Mouse (Mus musculus): ENCODE measurements around the gene Zfp831.

Gene Zfp831

DNA sequence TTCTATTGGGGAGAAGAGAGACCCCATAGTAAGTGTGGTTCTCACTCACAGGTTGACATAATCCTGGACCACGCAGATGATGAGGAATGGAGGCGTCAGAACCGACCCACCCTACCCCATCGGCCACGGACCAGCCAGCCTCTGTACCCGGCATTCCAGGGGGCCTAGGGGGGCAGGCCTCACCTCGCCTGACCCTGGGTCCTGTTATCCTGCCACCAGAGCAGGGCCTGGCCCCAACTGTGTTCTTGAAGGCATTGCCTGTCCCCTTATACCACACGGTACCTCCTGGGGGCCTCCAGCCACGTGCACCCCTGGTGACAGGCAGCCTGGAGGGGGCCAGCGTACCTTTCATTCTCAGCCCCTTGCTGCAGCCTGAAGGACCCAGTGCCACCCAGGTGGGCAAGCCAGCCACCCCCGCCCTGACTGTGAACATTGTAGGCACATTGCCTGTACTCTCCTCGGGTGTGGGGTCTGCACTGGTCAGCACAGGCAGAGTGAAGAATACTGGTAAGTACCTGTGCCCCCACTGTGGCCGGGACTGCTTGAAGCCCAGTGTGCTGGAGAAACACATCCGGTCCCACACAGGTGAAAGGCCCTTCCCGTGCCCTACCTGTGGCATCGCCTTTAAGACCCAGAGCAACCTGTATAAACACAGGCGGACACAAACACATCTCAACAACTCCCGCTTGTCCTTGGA lies at the start of gene Zfp831:
Gene Zfp831, plus strand, starts transcription at position 87 of the 697 bp plus-strand sequence.
- no peak for DNase-seq (ENCODE audit: low read depth, low spot score)

DNA sequence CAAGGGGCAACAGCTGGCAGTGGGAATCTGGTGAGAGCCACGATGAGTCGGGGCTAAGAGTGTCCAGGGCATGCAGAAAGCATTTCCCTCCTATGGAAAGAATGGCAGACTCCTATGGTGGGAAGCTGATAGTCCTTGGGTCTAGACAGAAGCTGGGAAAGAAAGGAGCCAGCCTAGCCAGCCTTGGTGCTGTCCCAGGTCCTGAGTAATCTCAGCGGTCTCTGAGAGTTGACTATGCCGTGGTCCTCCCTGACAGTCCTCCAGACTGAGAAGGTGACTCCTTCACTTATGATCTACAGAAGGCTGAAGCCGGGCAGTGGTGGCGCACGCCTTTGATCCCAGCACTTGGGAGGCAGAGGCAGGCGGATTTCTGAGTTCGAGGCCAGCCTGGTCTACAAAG lies 48.4 kb upstream of the Zfp831 start:
- no peak for DNase-seq (ENCODE audit: low read depth, low spot score)

DNA sequence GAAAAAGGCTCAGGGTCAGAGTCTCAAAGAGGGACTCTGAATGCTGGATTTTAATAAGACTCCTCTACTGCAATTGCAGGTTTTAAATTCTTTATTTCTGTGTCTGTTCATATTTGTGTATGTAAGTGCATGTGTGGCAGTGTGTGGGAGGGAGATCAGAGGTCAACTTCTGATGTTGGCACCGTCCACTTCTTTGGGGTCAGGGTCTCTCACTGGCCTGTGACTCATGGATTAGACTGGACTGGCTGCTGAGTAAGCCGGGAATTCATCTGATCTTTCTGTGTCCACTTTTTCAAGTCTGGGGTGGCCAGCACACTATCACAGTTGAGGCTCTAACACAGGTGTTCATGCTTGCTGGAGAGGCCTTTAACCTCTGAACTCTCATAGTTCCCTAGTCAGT lies 47.7 kb upstream of the Zfp831 start:
- no peak for DNase-seq (ENCODE audit: low read depth, low spot score)

DNA sequence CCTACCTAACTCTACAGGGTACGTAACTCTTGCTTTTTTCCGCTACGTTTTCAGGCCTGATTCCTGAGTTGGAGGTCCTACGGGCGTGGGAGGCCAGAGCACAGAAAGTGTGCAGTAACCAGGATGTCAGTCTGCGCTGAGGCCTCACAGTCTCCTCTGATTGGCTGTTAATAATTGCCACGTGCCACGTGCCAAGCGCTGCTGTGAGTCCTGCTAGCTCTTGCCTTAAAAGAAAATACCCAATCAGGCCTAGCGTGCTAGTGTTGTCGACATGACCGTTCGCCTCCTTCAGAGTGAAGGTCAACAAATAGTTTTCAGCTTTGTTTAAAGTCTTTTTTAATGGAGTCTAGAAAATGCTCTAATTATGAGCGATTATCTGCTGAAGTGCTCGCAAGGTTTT lies 46.9 kb upstream of the Zfp831 start:
- DNase-seq (ENCODE audit: low read depth, low spot score) = no peak

DNA sequence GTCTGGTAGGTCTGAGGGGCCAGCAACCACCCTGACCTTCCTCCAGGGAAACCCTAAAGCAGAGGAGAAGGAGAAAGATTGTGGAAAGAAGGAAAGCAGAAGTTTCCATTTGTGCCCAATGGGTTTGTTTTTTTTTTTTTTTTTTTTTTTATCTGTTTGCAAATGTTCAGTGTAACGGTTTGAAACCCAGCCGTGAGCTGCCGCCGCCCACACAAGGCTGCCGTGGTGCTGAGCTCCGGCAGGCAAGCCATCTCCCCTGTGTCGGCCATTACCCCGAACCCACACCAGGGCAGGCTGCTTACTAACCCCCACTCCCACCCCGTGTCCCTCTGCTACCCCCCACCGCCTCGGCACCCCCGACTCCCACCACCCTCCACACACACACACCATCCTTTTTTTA lies 44.9 kb upstream of the Zfp831 start:
- DNase-seq (ENCODE audit: low read depth, low spot score) = no peak

DNA sequence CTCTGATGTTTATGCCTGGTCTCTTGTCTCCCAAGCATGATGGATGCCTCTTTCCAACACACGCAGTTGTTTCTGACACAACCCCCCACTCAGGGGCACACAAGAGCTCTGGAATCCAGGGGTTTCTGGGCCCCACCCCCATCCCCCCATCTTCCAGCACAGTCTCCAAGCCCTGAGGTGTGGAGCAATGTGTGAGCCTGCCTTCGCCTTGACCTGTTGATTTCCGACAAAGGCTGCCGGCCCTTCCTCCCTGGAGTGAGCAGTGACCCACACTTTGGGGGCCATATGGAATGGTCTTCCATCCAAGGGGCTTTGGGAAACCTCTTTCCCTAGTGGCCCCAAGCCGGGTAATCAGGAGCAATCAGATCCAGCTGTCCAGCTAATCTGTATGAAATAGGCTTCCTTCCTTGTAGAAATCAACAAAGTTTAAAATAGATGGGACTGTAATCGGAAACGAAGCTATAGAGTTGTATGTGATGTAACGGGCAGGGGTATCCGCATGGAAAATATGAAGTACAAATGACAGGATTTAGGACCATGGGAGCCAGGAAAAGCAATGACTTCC lies 44.2 kb upstream of the Zfp831 start:
- DNase-seq (ENCODE audit: low read depth, low spot score) = no peak

DNA sequence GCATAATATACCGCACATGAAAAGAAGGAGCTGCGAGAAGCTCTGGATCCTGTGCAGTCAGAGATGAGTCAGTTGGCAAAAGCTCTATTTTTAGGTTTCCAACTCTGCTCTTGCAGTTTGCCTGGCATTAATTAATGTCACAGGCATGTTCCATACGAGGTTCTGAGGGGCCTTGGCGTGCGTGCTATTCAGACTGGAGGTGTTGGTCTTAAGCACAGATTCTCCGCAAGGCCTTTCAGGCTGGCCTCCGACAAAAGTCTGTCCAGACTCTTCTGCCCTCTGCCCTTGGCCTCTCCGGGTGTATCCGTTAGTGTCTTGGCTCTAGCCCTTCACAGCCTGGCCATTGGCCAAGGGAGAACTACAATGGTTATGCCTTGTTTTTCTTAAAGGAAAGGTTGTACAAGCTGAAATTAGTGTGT lies 43.5 kb upstream of the Zfp831 start:
- no peak for DNase-seq (ENCODE audit: low read depth, low spot score)

DNA sequence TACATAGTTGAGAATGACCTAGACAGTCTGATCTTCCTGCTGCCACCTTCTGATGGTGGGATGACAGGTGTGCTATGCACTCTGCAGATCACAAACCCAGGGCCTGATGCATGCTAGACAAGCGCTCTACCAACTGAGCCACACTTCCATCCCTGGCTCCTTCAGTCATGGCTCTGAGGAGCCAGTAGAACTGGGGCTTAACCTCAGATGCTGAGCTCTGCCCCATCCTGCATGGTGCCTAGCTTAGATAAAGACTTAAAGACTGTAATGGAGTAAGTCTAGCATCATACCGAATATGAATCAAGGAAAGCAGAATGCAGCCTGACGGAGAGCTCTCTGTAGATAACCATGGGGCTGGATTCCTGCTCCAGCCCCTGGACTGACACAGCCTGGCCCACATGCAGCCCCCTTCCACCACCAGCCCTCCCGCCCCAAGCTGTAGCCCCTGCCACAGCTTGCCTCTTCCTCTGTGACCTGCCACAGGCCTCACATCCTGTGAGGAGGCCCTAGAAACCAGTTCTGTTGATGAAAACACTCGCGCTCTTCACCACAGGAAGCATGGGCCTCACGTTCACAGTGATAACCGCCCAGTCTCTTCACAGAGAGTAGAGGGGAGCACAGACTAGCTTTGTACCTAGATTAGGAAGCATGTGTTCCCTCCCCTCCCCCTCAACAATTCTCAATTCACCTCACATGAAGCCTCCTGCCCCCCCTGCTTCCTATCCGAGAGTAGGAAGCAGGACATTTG lies 41.2 kb upstream of the Zfp831 start:
- DNase-seq (ENCODE audit: low read depth, low spot score) = no peak

DNA sequence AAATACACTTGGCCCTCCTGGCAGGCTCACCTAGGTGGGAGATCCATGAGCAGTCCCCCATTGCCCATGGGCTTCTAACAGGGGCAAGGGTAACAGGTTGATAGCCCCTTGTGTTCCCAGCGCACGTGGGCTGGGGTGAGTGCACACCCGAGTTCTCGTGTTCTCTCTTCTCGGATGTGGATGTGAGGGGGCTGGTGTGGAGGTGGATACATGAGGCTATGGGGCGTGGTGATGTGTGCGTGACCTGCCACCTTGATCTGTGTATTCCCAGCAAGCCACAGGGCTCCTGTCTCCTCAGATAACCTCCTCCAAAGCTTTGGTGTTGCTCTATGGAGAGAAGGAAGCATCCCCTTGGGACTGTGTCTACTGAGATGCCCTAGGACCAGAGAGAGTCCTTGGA lies 40.0 kb upstream of the Zfp831 start:
- DNase-seq (ENCODE audit: low read depth, low spot score) = no peak

DNA sequence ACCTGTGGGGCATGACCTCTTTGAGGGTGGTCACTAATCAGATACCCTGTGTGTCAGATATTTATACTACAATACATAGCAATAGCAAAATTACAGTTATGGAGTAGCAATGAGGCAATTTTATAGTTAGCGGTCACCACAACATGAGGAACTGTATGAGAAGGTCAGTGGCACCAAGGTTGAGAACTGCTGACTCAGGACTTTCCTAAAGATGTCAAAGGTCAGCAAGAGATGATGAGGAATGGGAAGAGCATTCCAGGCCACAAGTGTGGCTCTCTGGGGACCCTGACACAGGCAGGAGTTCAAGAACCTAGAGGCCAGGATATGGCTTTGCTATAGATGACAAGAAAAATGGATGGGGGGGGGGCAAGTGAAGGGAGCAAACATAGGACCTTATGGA lies 38.3 kb upstream of the Zfp831 start:
- DNase-seq (ENCODE audit: low read depth, low spot score) = no peak

DNA sequence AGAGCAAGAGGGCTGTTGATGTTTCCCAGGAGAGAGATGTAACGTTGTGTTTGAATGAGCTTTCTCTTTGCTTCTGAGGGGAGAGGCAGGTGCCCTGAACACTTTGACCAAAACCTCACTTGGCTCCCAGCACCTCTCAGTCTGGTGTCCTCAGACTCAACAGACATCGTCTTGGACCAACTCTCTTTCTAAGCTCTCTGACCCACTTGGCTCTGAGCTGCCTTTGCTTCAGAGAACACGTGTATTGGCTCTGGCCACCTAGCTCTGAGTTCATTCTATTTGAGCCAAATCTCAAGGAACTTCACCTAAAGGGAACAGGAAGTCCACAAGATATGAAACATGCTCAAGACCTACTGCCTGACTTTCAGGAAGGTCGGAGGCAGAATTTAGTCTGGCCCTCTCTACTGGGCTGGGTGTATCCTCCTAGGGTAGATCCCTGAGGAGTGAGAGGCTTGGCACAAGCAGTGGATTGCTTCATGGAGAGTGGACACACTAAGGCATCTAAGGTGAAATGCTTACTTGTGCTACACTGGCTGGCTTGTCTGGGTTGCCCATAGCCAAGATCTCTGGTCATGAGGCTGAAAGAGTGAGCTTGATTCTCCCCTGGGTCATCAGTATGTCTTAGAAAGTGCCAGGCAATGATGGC lies 37.8 kb upstream of the Zfp831 start:
- DNase-seq (ENCODE audit: low read depth, low spot score) = no peak

DNA sequence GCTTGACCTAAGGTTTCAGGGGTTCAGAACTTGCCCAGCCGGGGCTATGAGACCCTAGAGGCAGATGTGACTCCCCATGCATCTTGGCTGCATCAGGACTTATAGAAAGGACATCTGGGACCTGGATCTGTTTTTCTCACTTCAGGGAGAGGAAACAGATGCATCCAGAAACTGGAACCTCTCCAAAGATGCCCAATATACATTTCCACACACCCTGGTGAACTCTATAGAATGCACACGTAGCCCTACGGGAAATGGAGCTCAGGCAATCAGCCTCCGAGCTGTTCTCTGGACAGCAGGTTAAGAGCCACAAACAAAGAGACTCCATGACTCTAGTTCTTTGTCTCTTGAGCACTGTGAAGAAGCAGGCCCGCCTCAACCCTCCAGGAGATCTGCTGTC lies 37.0 kb upstream of the Zfp831 start:
- DNase-seq (ENCODE audit: low read depth, low spot score) = no peak

DNA sequence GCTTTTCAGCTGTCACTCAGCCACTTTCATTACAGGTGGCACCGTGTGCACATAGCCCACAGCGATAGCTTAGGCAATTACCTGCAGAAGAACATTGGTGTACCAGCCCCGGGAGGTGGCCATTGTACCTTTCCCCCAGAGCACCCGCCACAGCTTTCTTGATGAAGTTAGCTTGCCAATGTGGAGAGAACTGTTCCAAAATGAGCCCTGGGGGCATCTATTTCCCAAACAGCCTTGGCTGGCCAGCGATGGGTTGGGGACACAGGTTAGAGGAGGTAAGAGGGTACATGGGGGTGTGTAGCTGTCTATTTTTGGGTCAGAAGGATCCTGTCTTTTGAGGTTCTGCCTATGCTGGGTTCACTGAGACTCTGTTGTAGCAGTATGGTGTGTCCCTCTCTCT lies 33.4 kb upstream of the Zfp831 start:
- no peak for DNase-seq (ENCODE audit: low read depth, low spot score)

DNA sequence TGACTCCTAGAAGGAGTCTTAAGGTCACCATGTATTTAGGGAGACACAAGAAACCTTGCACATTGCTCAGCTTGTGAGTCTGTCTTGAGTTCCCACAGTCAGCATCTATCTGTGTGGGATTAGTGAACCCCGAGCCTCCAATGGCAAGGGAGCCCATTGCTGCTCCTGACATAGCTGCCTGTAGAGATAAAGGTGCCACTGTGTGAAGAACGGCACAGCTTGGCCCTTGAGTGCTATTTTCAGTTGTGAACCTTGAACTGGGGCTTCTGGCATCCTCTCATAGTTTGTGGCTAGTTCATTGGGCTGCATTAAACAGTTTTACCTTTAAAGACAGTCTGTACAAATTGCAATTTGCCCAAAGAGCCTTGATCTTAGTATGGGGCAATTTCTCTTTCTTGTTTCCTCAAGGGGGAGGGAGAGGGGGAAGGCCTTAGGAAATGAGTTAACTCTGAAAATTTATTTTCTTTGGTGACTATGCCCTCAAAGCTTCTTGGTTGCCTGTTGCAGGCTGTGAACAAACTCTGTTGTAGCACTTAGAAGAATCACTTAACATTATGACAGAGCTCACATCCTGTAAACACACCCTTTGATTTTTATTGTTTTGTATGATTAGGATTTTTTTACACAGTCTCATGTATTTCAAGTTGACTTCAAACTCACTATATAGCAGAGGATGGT lies 30.8 kb upstream of the Zfp831 start:
- no peak for DNase-seq (ENCODE audit: low read depth, low spot score)

DNA sequence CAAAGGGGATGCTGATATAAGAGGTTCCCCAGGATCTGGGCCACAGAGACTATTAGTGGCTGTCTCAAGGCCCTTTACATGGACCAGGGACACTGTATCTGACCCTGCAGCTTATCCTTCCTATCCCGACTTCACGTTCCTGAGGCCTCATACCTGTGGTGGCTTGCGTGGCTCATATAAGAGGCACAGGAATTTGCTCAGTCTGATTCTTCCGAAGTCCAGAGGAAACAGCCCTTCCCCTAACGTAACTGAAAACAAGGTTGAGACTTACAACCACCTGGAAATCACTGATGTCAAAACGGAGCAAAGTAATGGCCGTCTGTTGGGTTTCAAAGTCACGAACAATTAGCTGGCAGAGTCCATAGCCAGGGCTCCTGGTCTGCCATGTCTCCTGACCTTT lies 30.1 kb upstream of the Zfp831 start:
- DNase-seq (ENCODE audit: low read depth, low spot score) = no peak

DNA sequence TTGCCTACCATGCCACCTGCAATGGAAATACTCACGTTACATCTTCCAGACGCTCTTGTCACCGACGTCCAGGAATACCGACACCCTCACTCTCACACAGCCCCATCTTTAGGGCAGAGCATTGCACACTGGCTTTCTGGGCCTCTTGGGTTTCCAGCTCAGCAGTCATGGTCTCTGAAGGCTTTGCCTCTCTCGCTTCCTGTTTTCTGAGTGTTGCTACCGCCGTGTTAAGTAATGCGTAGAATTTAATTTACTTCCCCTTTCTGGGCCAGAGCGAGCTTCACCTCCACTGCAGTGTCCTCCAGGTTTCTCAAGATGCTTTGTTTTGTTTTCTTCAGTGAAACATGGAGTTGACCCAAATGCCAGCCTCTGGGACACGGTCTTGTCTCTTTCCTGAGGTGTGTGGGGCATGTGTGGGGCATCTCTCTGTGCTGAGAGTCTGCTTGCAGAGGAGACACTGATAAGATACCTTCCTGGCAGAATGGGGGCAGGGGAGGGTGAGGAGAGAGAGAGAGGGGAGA lies 29.4 kb upstream of the Zfp831 start:
- DNase-seq (ENCODE audit: low read depth, low spot score) = no peak

DNA sequence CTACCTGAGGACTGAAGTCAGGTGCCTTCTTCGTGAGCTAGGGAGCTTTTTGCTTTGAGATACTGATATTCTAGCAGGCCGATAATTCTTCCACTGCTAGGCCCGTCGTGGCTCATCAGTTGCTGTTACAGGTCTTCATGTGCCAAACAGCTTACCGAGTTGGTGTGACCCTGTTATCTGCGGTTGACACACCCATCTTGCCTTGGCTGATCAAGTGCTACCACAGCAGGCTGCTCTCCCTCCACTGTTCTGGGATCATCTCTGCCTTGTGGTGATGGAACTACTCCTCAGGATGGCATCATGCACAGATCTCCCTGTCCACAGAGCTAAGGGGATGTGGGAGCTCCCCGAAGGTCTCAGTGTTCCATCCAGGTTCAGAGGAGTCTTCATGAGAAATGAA lies 21.5 kb upstream of the Zfp831 start:
- DNase-seq (ENCODE audit: low read depth, low spot score) = no peak

DNA sequence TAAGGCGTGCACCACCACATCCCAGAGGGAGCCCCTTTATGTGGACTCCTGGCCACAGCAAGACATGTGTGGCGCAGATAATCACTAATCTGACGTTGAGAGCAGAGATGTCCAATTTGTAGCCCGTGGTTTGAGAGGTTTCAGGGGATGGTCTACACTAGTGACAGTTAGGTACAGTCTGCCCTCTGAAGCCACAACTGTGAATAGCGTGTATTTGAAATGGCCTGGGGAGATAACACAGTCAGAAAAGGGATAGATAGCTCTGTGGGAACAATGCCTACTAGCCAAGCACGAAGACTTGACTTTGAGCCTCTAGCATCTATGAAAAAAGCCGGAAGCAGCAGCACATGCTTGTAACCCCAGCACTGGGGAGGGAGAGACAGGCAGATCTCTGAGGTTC lies 18.9 kb upstream of the Zfp831 start:
- DNase-seq (ENCODE audit: low read depth, low spot score) = no peak

DNA sequence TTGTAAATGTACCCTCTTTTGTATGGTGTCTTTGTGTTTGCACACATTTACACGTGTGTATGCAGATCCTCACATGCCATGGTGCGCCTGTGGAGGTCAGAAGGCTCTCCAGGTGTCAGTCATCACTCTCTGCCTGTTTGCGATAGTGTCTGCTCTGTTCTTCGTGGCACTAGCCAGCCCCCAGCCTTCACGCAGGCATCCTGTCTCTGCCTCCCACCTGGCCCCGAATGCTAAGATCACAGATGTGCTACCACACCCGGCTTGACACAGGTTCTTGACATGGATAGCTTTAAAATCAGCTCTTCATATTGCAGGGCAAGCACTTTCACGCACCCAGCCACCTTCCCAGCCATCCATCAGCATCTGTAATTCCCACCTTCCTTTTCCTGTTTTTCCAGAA lies 16.3 kb upstream of the Zfp831 start:
- no peak for DNase-seq (ENCODE audit: low read depth, low spot score)

DNA sequence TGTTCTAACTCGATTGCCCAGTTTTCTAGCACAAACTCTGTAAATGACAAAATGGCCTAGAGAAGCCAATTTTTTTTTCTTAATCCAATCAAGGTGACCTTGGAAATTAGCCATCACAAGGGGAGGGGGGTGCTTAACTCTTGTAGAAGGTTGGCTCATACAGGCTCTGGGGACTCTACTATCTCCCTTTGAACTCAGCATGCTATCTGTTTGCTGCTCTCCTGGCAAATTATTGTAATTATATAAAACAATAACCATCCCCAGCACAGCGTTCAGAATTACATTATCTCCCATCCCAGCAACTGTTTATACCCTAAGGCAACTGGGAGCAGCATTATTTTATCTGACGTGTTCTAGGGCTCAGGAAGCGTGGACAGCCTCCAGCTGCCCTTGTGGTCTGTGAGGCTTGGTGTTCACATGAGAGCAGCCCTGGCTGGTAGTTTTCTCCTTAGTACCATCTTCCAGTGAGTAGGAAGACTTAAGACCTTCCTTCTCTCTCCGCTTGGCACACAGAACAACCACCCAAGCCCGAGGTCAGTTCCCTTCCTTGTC lies 14.0 kb upstream of the Zfp831 start:
- DNase-seq (ENCODE audit: low read depth, low spot score) = no peak

DNA sequence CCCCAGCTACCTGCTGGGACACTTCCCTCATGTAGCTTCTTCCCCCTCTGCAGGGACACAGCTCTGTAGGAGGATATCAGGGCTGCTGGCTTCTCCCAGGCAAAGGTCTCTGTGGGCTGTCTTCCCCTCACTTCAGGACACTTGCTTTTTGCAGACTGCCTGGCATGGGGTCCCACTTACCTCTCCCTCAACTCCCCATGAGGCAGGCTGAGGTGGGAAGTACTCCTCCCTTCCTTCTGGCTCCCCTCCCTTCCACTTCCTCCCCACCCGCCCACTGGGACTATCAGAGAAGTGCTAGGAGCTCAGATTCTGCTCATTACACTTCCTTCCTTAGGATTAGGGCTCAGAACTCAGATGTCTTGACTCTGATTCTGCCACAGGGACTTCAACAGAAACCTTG lies 6.6 kb upstream of the Zfp831 start:
- DNase-seq (ENCODE audit: low read depth, low spot score) = no peak

DNA sequence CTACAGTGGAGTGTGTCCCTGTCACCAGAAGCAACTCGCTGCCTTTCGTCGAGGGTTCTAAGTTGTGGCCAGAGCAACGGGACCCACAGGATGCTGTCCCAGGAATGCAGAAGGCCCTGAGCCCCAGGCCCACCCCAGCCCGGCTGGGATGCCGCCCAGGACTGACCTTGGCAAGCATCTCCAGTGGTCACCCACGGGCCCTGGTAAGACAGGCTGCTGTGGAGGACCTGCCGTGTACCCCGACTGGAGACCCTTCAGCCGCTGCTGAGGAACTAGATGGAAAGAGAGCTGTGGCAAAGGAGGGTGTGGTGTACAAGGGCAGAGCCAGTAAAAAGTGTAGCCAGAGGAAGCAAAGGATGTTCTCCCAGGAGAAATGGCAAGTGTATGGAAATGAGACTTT lies 1.6 kb downstream of the Zfp831 start:
- DNase-seq (ENCODE audit: low read depth, low spot score) = no peak
